Mouse (Mus musculus) ovary, postnatal 14 days (tissue): ENCODE results near the gene Prr5.
"Not testable (repeated sequence)": the region's sequence is repeated elsewhere in the genome, so short reads cannot be mapped to it uniquely, and the experiment has no call there.

ENCODE experiments used
- DNase-seq: peaks from one replicate; pipeline ENCODE4 v3.0.0; 2022; ENCODE audit warnings: low spot score

Prr5 gene

GRCm38 (mm10) chr15:84714730-84715129 is 45.3 kb downstream of the Prr5 start:
- peak; percentile 68 for DNase-seq

- DNase-seq: no peak
Measured at GRCm38 (mm10) chr15:84715132-84715531, 45.7 kb downstream of the Prr5 start.

- not testable (repeated sequence) for DNase-seq
Measured at GRCm38 (mm10) chr15:84717570-84718270, 48.3 kb downstream of the Prr5 start.

GRCm38 (mm10) chr15:84718785-84719184 is 49.4 kb downstream of the Prr5 start:
- DNase-seq: no peak

- DNase-seq: peak; percentile 39
Measured at GRCm38 (mm10) chr15:84719791-84720190, 50.4 kb downstream of the Prr5 start, which contains the start of gene Arhgap8. Gene Arhgap8, plus strand, starts transcription at chr15:84720052.

GRCm38 (mm10) chr15:84720291-84721204 is 51.1 kb downstream of the Prr5 start:
- DNase-seq: peak; percentile 41

GRCm38 (mm10) chr15:84723656-84724055 is 54.2 kb downstream of the Prr5 start:
- DNase-seq: not testable (repeated sequence)

GRCm38 (mm10) chr15:84724199-84724598 is 54.8 kb downstream of the Prr5 start:
- no peak for DNase-seq

GRCm38 (mm10) chr15:84729685-84730084 is 60.3 kb downstream of the Prr5 start:
- DNase-seq: peak; percentile 17

GRCm38 (mm10) chr15:84730893-84731292 is 61.5 kb downstream of the Prr5 start:
- DNase-seq: no peak

- DNase-seq: no peak
Measured at GRCm38 (mm10) chr15:84731676-84732424, 62.4 kb downstream of the Prr5 start.

GRCm38 (mm10) chr15:84732425-84732749 is 63.0 kb downstream of the Prr5 start:
- DNase-seq: no peak

GRCm38 (mm10) chr15:84736346-84736993 is 67.0 kb downstream of the Prr5 start:
- no peak for DNase-seq

- no peak for DNase-seq
Measured at GRCm38 (mm10) chr15:84736994-84737346, 67.5 kb downstream of the Prr5 start.

- no peak for DNase-seq
Measured at GRCm38 (mm10) chr15:84738246-84738645, 68.8 kb downstream of the Prr5 start.

- no peak for DNase-seq
Measured at GRCm38 (mm10) chr15:84741573-84741972, 72.2 kb downstream of the Prr5 start.

GRCm38 (mm10) chr15:84743347-84743746 is 73.9 kb downstream of the Prr5 start:
- DNase-seq: no peak

- DNase-seq: no peak
Measured at GRCm38 (mm10) chr15:84744308-84744707, 74.9 kb downstream of the Prr5 start.

GRCm38 (mm10) chr15:84745831-84746230 is 76.4 kb downstream of the Prr5 start:
- no peak for DNase-seq
